Mouse (Mus musculus) neural tube, postnatal 0 days (tissue): ENCODE data around the gene Hmgn5. TPM values are rescaled to one million over a fixed set of nuclear protein-coding genes. Genes with fewer than 3 reads are reported as not detected.

Experiments used
- polyA plus RNA-seq: library from polyadenylated mRNA; unstranded; fragments of >200 nt; fragmentation: Nextera tagmentation; extraction: Ambion mirVana; gene quantifications from 2 replicates; pipeline ENCODE4 v1.2.1, GENCODE M21; 2015

Hmgn5 gene
- polyA plus RNA-seq: 8.9 and 10.1 TPM in 2 replicates

GRCm38 (mm10) chrX:109013283-109013682 is at the start of gene Hmgn5:
Hmgn5 (minus strand) TSS chrX:109013404.

Other genes with a start within 250 kb of the Hmgn5 start
- 2.1 TPM in 2 replicates for gene Brwd3, start 179.0 kb downstream of the Hmgn5 start, polyA plus RNA-seq
- gene Sh3bgrl, start 82.0 kb upstream of the Hmgn5 start, polyA plus RNA-seq: 116 and 117 TPM in 2 replicates
- 0.06 TPM in 1 of 2 replicates, not detected in the other for gene Gm6377, start 183.4 kb upstream of the Hmgn5 start, polyA plus RNA-seq